ENCODE assay signal across 25 mouse cellular contexts in the genomic region with DNA sequence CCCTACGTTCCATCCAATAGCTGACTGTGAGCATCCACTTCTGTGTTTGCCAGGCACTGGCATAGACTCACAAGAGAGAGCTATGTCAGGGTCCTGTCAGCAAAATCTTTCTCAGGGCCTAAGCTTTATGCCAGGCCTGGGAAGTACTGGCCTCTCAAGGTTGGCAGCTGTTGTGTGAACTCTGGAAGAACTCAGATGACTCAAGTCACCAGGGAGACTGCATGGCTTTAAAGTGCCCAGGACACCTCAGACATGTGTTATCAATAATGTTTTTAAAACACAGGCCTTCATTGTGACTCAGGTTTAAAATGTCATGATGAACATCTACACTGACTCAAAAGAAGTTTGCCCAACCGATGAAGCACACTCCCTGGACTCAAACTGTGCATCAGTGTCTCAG. TPM values are rescaled to one million over a fixed set of nuclear protein-coding genes. Genes with fewer than 3 reads are reported as not detected.
DNase-seq lines count a peak whose midpoint lies in the region; ATAC-seq and TF ChIP-seq lines count a peak whose summit lies in the region.
"Had no signal": no experiment of that assay in that cellular context is flagged by ENCODE, and none has a peak within 500 bp of the region (broad histone marks: within the 10 kb centered on the region; RNA-seq: fewer than 3 reads in every experiment).

No protein-coding gene starts in this region.

- peaks cover 10% of the 10 kb centered on the region; the same call in 1 of the 2 replicates for H3K36me3 ChIP-seq in forebrain, postnatal 0 days (ENCODE audit: insufficient read depth)
- peaks cover 7% of the 10 kb centered on the region; the same call in 1 of the 2 replicates for H3K36me3 ChIP-seq in kidney, embryonic 14.5 days (ENCODE audit: control insufficient read depth, insufficient read depth, low read length)

- 91% methylated on average over 2 of the region's 2 CpGs for WGBS in forebrain, postnatal 0 days
- WGBS in kidney, embryonic 14.5 days: 90% methylated on average over 2 of the region's 2 CpGs

- DNase-seq in 3T3-L1 (ENCODE audit: low read depth, low spot score): peak; percentile 93
- DNase-seq in Muller cell, postnatal 12 days (ENCODE audit: inconsistent ontology term): peak; percentile 20
- DNase-seq in adrenal gland, postnatal 10 days: peak; percentile 29
- DNase-seq in fibroblast of lung, adult 2 months (ENCODE audit: low read depth): peak; percentile 39
- no peak for DNase-seq in forebrain, postnatal 0 days
- DNase-seq: cerebellum, adult 2 months; cerebellum, postnatal 10 days; gastrocnemius, postnatal 14 days; heart, adult 2 months; kidney, adult 2 months had no signal

- H3K27ac ChIP-seq in forebrain, postnatal 0 days (ENCODE audit: low read depth, low read length): no peak overlapping the region
- no peak overlapping the region for H3K27ac ChIP-seq in kidney, embryonic 14.5 days (ENCODE audit: low read depth, low read length)
- H3K27ac ChIP-seq: embryonic facial prominence, embryonic 10.5 days; forebrain, embryonic 10.5 days; heart, adult 2 months; hindbrain, embryonic 15.5 days had no signal

- H3K9ac ChIP-seq in forebrain, postnatal 0 days: no peak overlapping the region
- no peak overlapping the region for H3K9ac ChIP-seq in kidney, embryonic 14.5 days (ENCODE audit: low read depth, low read length)
- H3K9ac ChIP-seq: heart, embryonic 12.5 days; hindbrain, embryonic 15.5 days had no signal

- no peak overlapping the region for H3K4me3 ChIP-seq in forebrain, postnatal 0 days (ENCODE audit: low read depth, low read length)
- H3K4me3 ChIP-seq in kidney, embryonic 14.5 days (ENCODE audit: low read length): no peak overlapping the region
- H3K4me3 ChIP-seq: embryonic facial prominence, embryonic 10.5 days; forebrain, embryonic 10.5 days; heart, adult 2 months; heart, embryonic 12.5 days; hindbrain, embryonic 15.5 days had no signal

- H3K27me3 ChIP-seq in forebrain, postnatal 0 days (ENCODE audit: insufficient read depth, low read length): no peaks in the 10 kb centered on the region
- no peaks in the 10 kb centered on the region for H3K27me3 ChIP-seq in kidney, embryonic 14.5 days (ENCODE audit: control insufficient read depth, insufficient read depth, low read length)
- H3K27me3 ChIP-seq: heart, embryonic 12.5 days; hindbrain, embryonic 15.5 days; Patski had no signal

- no peak overlapping the region for H3K4me2 ChIP-seq in forebrain, postnatal 0 days (ENCODE audit: low read depth)
- H3K4me2 ChIP-seq in kidney, embryonic 14.5 days (replicated peaks; ENCODE audit: low read depth, low read length): no peak overlapping the region
- H3K4me2 ChIP-seq: heart, embryonic 12.5 days; hindbrain, embryonic 15.5 days had no signal

- TF ChIP-seq CTCF in forebrain, postnatal 0 days (IDR thresholded peaks at IDR 0.05; ENCODE audit: low read depth): no peak

- H3K9me3 ChIP-seq in forebrain, postnatal 0 days (ENCODE audit: low read length): no peaks in the 10 kb centered on the region
- no peaks in the 10 kb centered on the region for H3K9me3 ChIP-seq in kidney, embryonic 14.5 days (ENCODE audit: control insufficient read depth, low read length)
- H3K9me3 ChIP-seq: embryonic facial prominence, embryonic 10.5 days; forebrain, embryonic 10.5 days; G1E; heart, embryonic 12.5 days; hindbrain, embryonic 15.5 days had no signal

- peaks cover 3% of the 10 kb centered on the region; the same call in 1 of the 2 replicates for H3K4me1 ChIP-seq in forebrain, postnatal 0 days (ENCODE audit: insufficient read depth)
- H3K4me1 ChIP-seq in kidney, embryonic 14.5 days (ENCODE audit: control insufficient read depth, insufficient read depth, low read length): peaks cover 3% of the 10 kb centered on the region

- ATAC-seq in forebrain, postnatal 0 days: no peak
- no peak for ATAC-seq in kidney, embryonic 14.5 days (ENCODE audit: low FRiP score, low TSS enrichment)
- ATAC-seq: activated CD4-positive, CD25-positive, alpha-beta regulatory T cell, adult 4 months; CD4-positive, CD25-positive, alpha-beta regulatory T cell, adult 4 months; forebrain, embryonic 14.5 days; intestine, embryonic 16.5 days; Patski had no signal

RNA-seq across cellular contexts. Expression of a gene that starts 6.2 kb away (rescaled TPM):
- total RNA-seq in adrenal gland, postnatal 10 days (2021): 10 to 100 TPM; 93.2 to 93.4 TPM
- total RNA-seq in forebrain, postnatal 0 days (2014; rRNA removed): 146 and 155 TPM in 2 replicates
- polyA plus RNA-seq in forebrain, postnatal 0 days (2015; fragmentation: Nextera tagmentation; extraction: Ambion mirVana): 176 and 195 TPM in 2 replicates
- polyA plus RNA-seq in kidney, embryonic 14.5 days (2014; fragmentation: Nextera tagmentation; extraction: Ambion mirVana): 145 and 185 TPM in 2 replicates

RNA-seq across cellular contexts. Expression of a gene that starts 24.2 kb away (rescaled TPM):
- not detected for total RNA-seq in adrenal gland, postnatal 10 days (2021)
- 0.76 TPM in 1 of 2 replicates, not detected in the other for total RNA-seq in forebrain, postnatal 0 days (2014; rRNA removed)
- polyA plus RNA-seq in forebrain, postnatal 0 days (2015; fragmentation: Nextera tagmentation; extraction: Ambion mirVana): 0.39 TPM in 1 of 2 replicates, not detected in the other
- not detected in 2 replicates for polyA plus RNA-seq in kidney, embryonic 14.5 days (2014; fragmentation: Nextera tagmentation; extraction: Ambion mirVana)
- total RNA-seq: G1E; gastrocnemius, postnatal 14 days; heart, adult 2 months; heart, postnatal 25 days had no signal
- polyA plus RNA-seq: activated CD4-positive, CD25-positive, alpha-beta regulatory T cell, adult 4 months; CD4-positive, CD25-positive, alpha-beta regulatory T cell, adult 4 months; cerebellum, adult 2 months; embryonic facial prominence, embryonic 10.5 days; forebrain, embryonic 10.5 days; forebrain, embryonic 14.5 days; G1E; gonadal fat pad, adult 2 months; heart, adult 2 months; heart, embryonic 12.5 days; heart, embryonic 16.5 days; hindbrain, embryonic 11.5 days; hindbrain, embryonic 15.5 days; intestine, embryonic 16.5 days; kidney, adult 2 months; Patski had no signal

RNA-seq across cellular contexts. Expression of a gene that starts 30.9 kb away (rescaled TPM):
- total RNA-seq in adrenal gland, postnatal 10 days (2021): not detected
- not detected in 2 replicates for total RNA-seq in forebrain, postnatal 0 days (2014; rRNA removed)
- polyA plus RNA-seq in forebrain, postnatal 0 days (2015; fragmentation: Nextera tagmentation; extraction: Ambion mirVana): 0.04 TPM in 1 of 2 replicates, not detected in the other
- not detected in 2 replicates for polyA plus RNA-seq in kidney, embryonic 14.5 days (2014; fragmentation: Nextera tagmentation; extraction: Ambion mirVana)
- total RNA-seq: gastrocnemius, postnatal 14 days; heart, adult 2 months; heart, postnatal 25 days had no signal
- polyA plus RNA-seq: activated CD4-positive, CD25-positive, alpha-beta regulatory T cell, adult 4 months; CD4-positive, CD25-positive, alpha-beta regulatory T cell, adult 4 months; cerebellum, adult 2 months; embryonic facial prominence, embryonic 10.5 days; forebrain, embryonic 14.5 days; G1E; gonadal fat pad, adult 2 months; heart, adult 2 months; heart, embryonic 12.5 days; heart, embryonic 16.5 days; hindbrain, embryonic 11.5 days; hindbrain, embryonic 15.5 days; intestine, embryonic 16.5 days; kidney, adult 2 months had no signal
